16 mouse cellular contexts compared by ENCODE assay signal in the genomic region with DNA sequence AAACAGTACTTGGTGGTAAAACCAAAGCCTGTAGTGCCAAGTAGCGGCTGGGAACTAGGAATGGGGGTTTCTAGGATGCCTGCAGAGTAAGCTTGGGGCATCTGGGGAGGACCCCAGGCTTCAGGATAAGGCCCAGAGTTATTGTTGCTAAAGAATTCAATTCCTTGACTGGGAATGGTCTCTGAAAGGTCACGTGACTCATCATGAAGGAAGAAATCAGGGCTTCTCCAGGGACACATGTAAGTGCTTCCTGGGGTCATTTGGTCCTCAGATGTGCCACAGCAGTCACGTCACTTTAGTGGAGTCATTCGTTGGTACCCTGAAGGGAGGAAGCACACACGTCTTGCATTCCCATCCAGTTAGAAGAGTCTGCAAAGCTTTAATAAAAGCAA.
"Had no signal": no experiment of that assay in that cellular context is flagged by ENCODE, and none has a peak within 500 bp of the region (broad histone marks: within the 10 kb centered on the region; RNA-seq: fewer than 3 reads in every experiment).

No protein-coding gene starts in this region.

- H3K27ac ChIP-seq: neural tube, embryonic 13.5 days; neural tube, embryonic 15.5 days; stomach, embryonic 15.5 days; stomach, postnatal 0 days had no signal

- H3K9ac ChIP-seq: neural tube, embryonic 13.5 days; neural tube, embryonic 15.5 days; stomach, embryonic 15.5 days had no signal

- H3K36me3 ChIP-seq: neural tube, embryonic 13.5 days; neural tube, embryonic 15.5 days; stomach, embryonic 15.5 days had no signal

- H3K4me3 ChIP-seq: neural tube, embryonic 13.5 days; neural tube, embryonic 15.5 days; stomach, embryonic 15.5 days had no signal

- H3K9me3 ChIP-seq: neural tube, embryonic 13.5 days; neural tube, embryonic 15.5 days; stomach, embryonic 15.5 days had no signal

- DNase-seq: retina, postnatal 1 day; right cerebral cortex, adult 18-20 months; right cerebral cortex, postnatal 14 days; right cerebral cortex, postnatal 25 days; right cerebral cortex, postnatal 4 days; spleen, adult 18-20 months; thymus, adult 18-20 months; thymus, adult 2 months; thymus, postnatal 14 days; thymus, postnatal 25 days; thymus, postnatal 36 days; thymus, postnatal 4 days had no signal

- H3K4me1 ChIP-seq: neural tube, embryonic 13.5 days; neural tube, embryonic 15.5 days; stomach, embryonic 15.5 days had no signal

- H3K27me3 ChIP-seq: neural tube, embryonic 13.5 days; neural tube, embryonic 15.5 days; stomach, embryonic 15.5 days had no signal

- H3K4me2 ChIP-seq: neural tube, embryonic 13.5 days; neural tube, embryonic 15.5 days; stomach, embryonic 15.5 days had no signal
